Mouse (Mus musculus) gastrocnemius, adult 2 months (tissue): ENCODE measurements at regions not wholly inside any gene's neighbourhood (a gene's known extent, or its start where the extent isn't known, plus 50 kb on each side); places are given as distances from the start of the nearest gene placed in this dataset.

Source experiments
- DNase-seq: peaks from one replicate; pipeline ENCODE4 v3.0.0; 2022
- H3K27ac ChIP-seq: fragments of 200-600 bp; 2 replicates; pipeline ENCODE4 v1.8.1; 2022; ENCODE audit warnings: mild to moderate bottlenecking
- H3K4me3 ChIP-seq: fragments of 200-600 bp; 2 replicates; pipeline ENCODE4 v1.8.1; 2022; ENCODE audit warnings: mild to moderate bottlenecking, moderate library complexity
- CTCF ChIP-seq: fragments of 200-600 bp; IDR thresholded peaks from 2 replicates; pipeline ENCODE4 v1.8.1; 2022; ENCODE audit warnings: antibody characterized with exemption, mild to moderate bottlenecking, moderate library complexity
- intact Hi-C: fragments of 180-260 bp; cut with DNase I; formaldehyde crosslinking; loops from one replicate; pipeline ENCODE4 v1.15.1; 2025

GRCm38 (mm10) chr10:92308643-92309042 lies 413.6 kb downstream of the Nedd1 start:
- peak; percentile 34 for DNase-seq
- Histone ChIP-seq H3K27ac (no peak overlapping the region), H3K4me3 (no peak overlapping the region)
- intact Hi-C loops: loop anchor here (1.0 kb wide), 1 partner anchor 706 kb away; no protein-coding TSS in a partner anchor
- no peak for TF ChIP-seq CTCF

- intact Hi-C loops: loop anchor here (1.0 kb wide), 1 partner anchor 706 kb away; no protein-coding TSS in a partner anchor
- no peak for DNase-seq
- Histone ChIP-seq H3K4me3 (no peak overlapping the region), H3K27ac (no peak overlapping the region)
- peak; percentile 78 for TF ChIP-seq CTCF
These were observed 414.4 kb downstream of the Nedd1 start for GRCm38 (mm10) chr10:92307861-92308260.

- no peak overlapping the region for H3K4me3 ChIP-seq
- no peak overlapping the region for H3K27ac ChIP-seq
- intact Hi-C loops: no loop called here
- DNase-seq: no peak
- no peak for TF ChIP-seq CTCF
These were observed 423.5 kb downstream of the Nedd1 start for GRCm38 (mm10) chr10:92298693-92299092.

- Histone ChIP-seq H3K27ac (no peak overlapping the region), H3K4me3 (no peak overlapping the region)
- no peak for DNase-seq
- intact Hi-C loops: no loop called here
- no peak for TF ChIP-seq CTCF
These were observed 425.4 kb downstream of the Nedd1 start for GRCm38 (mm10) chr10:92296837-92297236.

- no peak for DNase-seq
- no peak for TF ChIP-seq CTCF
- no peak overlapping the region for H3K4me3 ChIP-seq
- intact Hi-C loops: no loop called here
- H3K27ac ChIP-seq: no peak overlapping the region
These were observed 425.9 kb downstream of the Nedd1 start for GRCm38 (mm10) chr10:92296303-92296702.

- no peak for DNase-seq
- no peak for TF ChIP-seq CTCF
- H3K4me3 ChIP-seq: no peak overlapping the region
- intact Hi-C loops: no loop called here
- H3K27ac ChIP-seq: no peak overlapping the region
These were observed 429.0 kb downstream of the Nedd1 start for GRCm38 (mm10) chr10:92293261-92293660.

GRCm38 (mm10) chr10:92289230-92289629 lies 433.0 kb downstream of the Nedd1 start:
- H3K4me3 ChIP-seq: no peak overlapping the region
- intact Hi-C loops: no loop called here
- no peak overlapping the region for H3K27ac ChIP-seq
- no peak for DNase-seq
- no peak for TF ChIP-seq CTCF

- intact Hi-C loops: no loop called here
- no peak for TF ChIP-seq CTCF
- no peak for DNase-seq
- Histone ChIP-seq H3K4me3 (no peak overlapping the region), H3K27ac (no peak overlapping the region)
These were observed 438.0 kb downstream of the Nedd1 start for GRCm38 (mm10) chr10:92284231-92284630.

GRCm38 (mm10) chr10:92277981-92278380 lies 444.2 kb downstream of the Nedd1 start:
- intact Hi-C loops: no loop called here
- no peak overlapping the region for H3K4me3 ChIP-seq
- DNase-seq: no peak
- no peak overlapping the region for H3K27ac ChIP-seq
- no peak for TF ChIP-seq CTCF

GRCm38 (mm10) chr10:92257815-92258214 lies 464.4 kb downstream of the Nedd1 start:
- TF ChIP-seq CTCF: no peak
- no peak overlapping the region for H3K4me3 ChIP-seq
- DNase-seq: no peak
- no peak overlapping the region for H3K27ac ChIP-seq
- intact Hi-C loops: no loop called here

- intact Hi-C loops: no loop called here
- no peak for TF ChIP-seq CTCF
- no peak overlapping the region for H3K27ac ChIP-seq
- DNase-seq: no peak
- no peak overlapping the region for H3K4me3 ChIP-seq
These were observed 473.6 kb downstream of the Nedd1 start for GRCm38 (mm10) chr10:92248648-92249047.

- Histone ChIP-seq H3K4me3 (no peak overlapping the region), H3K27ac (no peak overlapping the region)
- intact Hi-C loops: no loop called here
- DNase-seq: no peak
- no peak for TF ChIP-seq CTCF
These were observed 474.8 kb downstream of the Nedd1 start for GRCm38 (mm10) chr10:92247449-92247805.

- no peak for TF ChIP-seq CTCF
- DNase-seq: no peak
- Histone ChIP-seq H3K27ac (no peak overlapping the region), H3K4me3 (no peak overlapping the region)
- intact Hi-C loops: no loop called here
These were observed 475.3 kb downstream of the Nedd1 start for GRCm38 (mm10) chr10:92246785-92247448.

GRCm38 (mm10) chr10:92242714-92243440 lies 479.3 kb downstream of the Nedd1 start:
- intact Hi-C loops: no loop called here
- no peak overlapping the region for H3K27ac ChIP-seq
- TF ChIP-seq CTCF: no peak
- peak; percentile 18 for DNase-seq
- H3K4me3 ChIP-seq: no peak overlapping the region
